Mouse (Mus musculus): ENCODE data around the gene Sik2. TPM values are rescaled to one million over a fixed set of nuclear protein-coding genes. Genes with fewer than 3 reads are reported as not detected.

Gene Sik2
- total and polyA plus RNA-seq, 3 experiments: 1.9 to 8.2 (median 6.0) TPM

DNA sequence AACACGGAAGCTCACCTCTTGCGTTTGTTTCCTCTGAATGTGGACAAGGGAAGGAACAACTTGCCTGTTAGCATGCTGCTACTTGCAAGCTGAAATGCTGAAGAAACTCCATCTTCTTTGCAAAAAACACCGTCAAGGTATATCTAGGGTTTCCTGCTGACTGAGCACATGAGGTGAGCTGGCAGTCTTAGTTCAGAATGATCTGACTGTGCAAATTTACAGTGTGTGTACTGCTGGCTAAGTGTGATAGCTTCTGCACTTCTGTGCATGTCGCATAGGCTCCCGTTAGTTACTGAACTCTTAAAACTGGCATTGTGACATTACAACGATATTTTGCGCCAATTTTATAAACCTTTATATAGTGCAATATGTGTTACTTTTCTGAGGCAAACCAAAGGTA lies 10.8 kb upstream of the Sik2 start:
- DNase-seq (ENCODE audit: extremely low read depth): no peak
- no peaks in the 10 kb centered on the region for H3K36me3 ChIP-seq (replicated peaks in 1 of 2; ENCODE audit: control insufficient read depth in 1 of 2, insufficient read depth in 1 of 2, low read length in 1 of 2)
- dilution Hi-C loops (cut with MboI; ENCODE audit: extremely low pct_ligation_motif_present, extremely low pct_unique_long_range_greater_than_20kb, low sequenced_read_pairs): no loop called here
- H3K9me3 ChIP-seq (replicated peaks; ENCODE audit: low read length): no peaks in the 10 kb centered on the region
- in situ Hi-C loops (cut with MboI; ENCODE audit: low pct_ligation_motif_present, low pct_unique_long_range_greater_than_20kb, low sequenced_read_pairs): no loop called here
- H3K4me3 ChIP-seq (replicated peaks in 1 of 3; ENCODE audit: low read depth in 2 of 3, low read length in 2 of 3, poor library complexity in 1 of 3): no peak overlapping the region
- peaks cover 2% of the 10 kb centered on the region for H3K27me3 ChIP-seq (replicated peaks)
- no peak overlapping the region for H3K9ac ChIP-seq (ENCODE audit: insufficient read depth, low read depth)
- H3K79me2 ChIP-seq (replicated peaks; ENCODE audit: control insufficient read depth, extremely low read depth, insufficient read depth, poor library complexity, severe bottlenecking): no peaks in the 10 kb centered on the region
- no peak for TF ChIP-seq ZMIZ1 (IDR thresholded peaks at IDR 0.05; ENCODE audit: low read depth, low read length)
- peak; percentile 50; the same call in 1 of the 2 replicates for TF ChIP-seq MAFK (IDR thresholded peaks at IDR 0.05; ENCODE audit: insufficient replicate concordance, low read length)
- no peak for TF ChIP-seq BHLHE40 (IDR thresholded peaks at IDR 0.05; ENCODE audit: low read depth, low read length)
- no peak for TF ChIP-seq ZNF384 (IDR thresholded peaks at IDR 0.05; ENCODE audit: low read depth, low read length)
- TF ChIP-seq E2F4 (IDR thresholded peaks at IDR 0.05; ENCODE audit: insufficient replicate concordance, low read depth, low read length): no peak
- H3K4me1 ChIP-seq (ENCODE audit: control insufficient read depth in 1 of 2, insufficient read depth in 2 of 2): peaks cover 9 to 15% of the 10 kb centered on the region in 2 experiments; a peak in 3 of 4 replicates
- no peak overlapping the region for H3K27ac ChIP-seq (ENCODE audit: insufficient read depth, low read depth)
- no peak overlapping the region for H3K4me2 ChIP-seq (ENCODE audit: insufficient read depth, low read depth, poor library complexity, severe bottlenecking)

DNA sequence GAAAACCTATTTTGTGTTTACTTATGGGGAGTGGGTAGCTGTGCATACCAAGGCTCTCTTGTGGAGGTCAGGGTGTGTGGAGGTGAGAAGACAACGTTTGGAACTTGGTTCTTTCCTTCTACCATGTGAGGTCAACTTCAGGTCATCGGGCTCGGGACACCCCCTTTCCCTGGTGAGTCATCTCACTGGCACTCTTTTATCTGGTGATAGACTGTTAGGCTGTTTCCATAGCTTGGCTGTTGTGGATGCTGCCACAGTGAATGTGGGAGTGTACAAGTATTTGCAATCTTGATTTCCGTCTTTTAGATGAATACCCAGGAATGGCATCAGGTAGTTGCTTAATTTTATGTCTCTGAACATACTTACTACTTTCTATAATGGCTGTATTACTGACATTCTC lies 6.9 kb upstream of the Sik2 start:
- H3K27me3 ChIP-seq (replicated peaks): no peaks in the 10 kb centered on the region
- peak; percentile 53; the same call in 1 of the 2 replicates for TF ChIP-seq JUND (conservative IDR thresholded peaks at IDR 0.05; ENCODE audit: low read depth, low read length)
- peak; percentile 50; the same call in 1 of the 2 replicates for TF ChIP-seq JUN (IDR thresholded peaks at IDR 0.05; ENCODE audit: insufficient read depth, low read depth, low read length)
- peak; percentile 63; the same call in 1 of the 2 replicates for TF ChIP-seq EP300 (IDR thresholded peaks at IDR 0.05; ENCODE audit: low read length)
- peak; percentile 72 for TF ChIP-seq BHLHE40 (IDR thresholded peaks at IDR 0.05; ENCODE audit: low read depth, low read length)
- peak; percentile 54; the same call in 1 of the 2 replicates for TF ChIP-seq ETS1 (conservative IDR thresholded peaks at IDR 0.05; ENCODE audit: low read depth, low read length)
- peak; percentile 52; the same call in 1 of the 2 replicates for TF ChIP-seq IRF4 (IDR thresholded peaks at IDR 0.05; ENCODE audit: low read depth, low read length)
- no peak for TF ChIP-seq ZNF384 (IDR thresholded peaks at IDR 0.05; ENCODE audit: low read depth, low read length)
- no peak for TF ChIP-seq ZKSCAN1 (IDR thresholded peaks at IDR 0.05; ENCODE audit: borderline replicate concordance, low read depth, low read length)
- TF ChIP-seq MYC (IDR thresholded peaks at IDR 0.05; ENCODE audit: low read depth, low read length): 0 out of 2 replicates have a peak, but pooled peaks have one; percentile 29
- dilution Hi-C loops (cut with MboI; ENCODE audit: extremely low pct_ligation_motif_present, extremely low pct_unique_long_range_greater_than_20kb, low sequenced_read_pairs) (no loop called here), in situ Hi-C loops (cut with MboI; ENCODE audit: low pct_ligation_motif_present, low pct_unique_long_range_greater_than_20kb, low sequenced_read_pairs) (no loop called here)
- peaks cover 9 to 13% of the 10 kb centered on the region in 2 experiments; a peak in 3 of 4 replicates for H3K4me1 ChIP-seq (ENCODE audit: control insufficient read depth in 1 of 2, insufficient read depth in 2 of 2)
- no peak overlapping the region for H3K27ac ChIP-seq (ENCODE audit: insufficient read depth, low read depth)
- no peaks in the 10 kb centered on the region for H3K9me3 ChIP-seq (replicated peaks; ENCODE audit: low read length)
- peak; percentile 64 for DNase-seq (ENCODE audit: extremely low read depth)
- H3K4me2 ChIP-seq (ENCODE audit: insufficient read depth, low read depth, poor library complexity, severe bottlenecking): no peak overlapping the region; the same call in 1 of the 2 replicates
- H3K9ac ChIP-seq (ENCODE audit: insufficient read depth, low read depth): no peak overlapping the region
- no peaks in the 10 kb centered on the region for H3K79me2 ChIP-seq (replicated peaks; ENCODE audit: control insufficient read depth, extremely low read depth, insufficient read depth, poor library complexity, severe bottlenecking)
- H3K36me3 ChIP-seq (replicated peaks in 1 of 2; ENCODE audit: control insufficient read depth in 1 of 2, insufficient read depth in 1 of 2, low read length in 1 of 2): no peaks in the 10 kb centered on the region
- no peak overlapping the region for H3K4me3 ChIP-seq (replicated peaks in 1 of 3; ENCODE audit: low read depth in 2 of 3, low read length in 2 of 3, poor library complexity in 1 of 3)

DNA sequence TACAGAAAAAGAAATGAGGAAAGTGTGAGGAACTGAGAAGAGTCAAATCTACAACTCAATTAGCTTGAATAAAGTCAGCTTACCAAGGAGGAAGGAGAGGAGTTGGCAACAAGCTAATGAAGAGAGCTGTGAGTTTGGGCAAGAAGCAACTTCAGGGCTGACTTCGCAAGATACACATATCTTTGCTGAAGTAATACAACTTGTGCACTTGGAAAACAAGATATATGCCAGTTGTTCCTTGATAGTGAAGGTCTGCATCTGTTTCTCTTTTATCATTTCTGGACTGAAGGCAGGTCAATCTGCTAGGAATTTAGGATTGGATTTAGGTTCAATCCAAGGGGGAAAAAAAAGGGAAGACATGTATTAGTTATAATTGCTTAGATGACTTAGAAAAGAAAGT lies 4.8 kb upstream of the Sik2 start:
- Histone ChIP-seq H3K27me3 (replicated peaks) (no peaks in the 10 kb centered on the region), H3K4me1 (ENCODE audit: control insufficient read depth in 1 of 2, insufficient read depth in 2 of 2) (peaks cover 5 to 12% of the 10 kb centered on the region in 2 experiments; a peak in 3 of 4 replicates), H3K79me2 (replicated peaks; ENCODE audit: control insufficient read depth, extremely low read depth, insufficient read depth, poor library complexity, severe bottlenecking) (no peaks in the 10 kb centered on the region), H3K4me3 (replicated peaks in 1 of 3; ENCODE audit: low read depth in 2 of 3, low read length in 2 of 3, poor library complexity in 1 of 3) (no peak overlapping the region), H3K36me3 (replicated peaks in 1 of 2; ENCODE audit: control insufficient read depth in 1 of 2, insufficient read depth in 1 of 2, low read length in 1 of 2) (no peaks in the 10 kb centered on the region), H3K9me3 (replicated peaks; ENCODE audit: low read length) (no peaks in the 10 kb centered on the region), H3K27ac (ENCODE audit: insufficient read depth, low read depth) (no peak overlapping the region), H3K4me2 (ENCODE audit: insufficient read depth, low read depth, poor library complexity, severe bottlenecking) (no peak overlapping the region), H3K9ac (ENCODE audit: insufficient read depth, low read depth) (no peak overlapping the region)
- dilution Hi-C loops (cut with MboI; ENCODE audit: extremely low pct_ligation_motif_present, extremely low pct_unique_long_range_greater_than_20kb, low sequenced_read_pairs) (no loop called here), in situ Hi-C loops (cut with MboI; ENCODE audit: low pct_ligation_motif_present, low pct_unique_long_range_greater_than_20kb, low sequenced_read_pairs) (no loop called here)
- TF ChIP-seq USF2 (conservative IDR thresholded peaks at IDR 0.05; ENCODE audit: low read depth, low read length) (no peak), MAX (IDR thresholded peaks at IDR 0.05; ENCODE audit: low read length) (no peak), MEF2A (IDR thresholded peaks at IDR 0.05; ENCODE audit: borderline replicate concordance, low read depth, low read length) (no peak)
- no peak for DNase-seq (ENCODE audit: extremely low read depth)
